ENCODE assay signal across 8 mouse cellular contexts in genomic region chr9:83805977-83806815, GRCm38 (mm10). TPM values are rescaled to one million over a fixed set of nuclear protein-coding genes. Genes with fewer than 3 reads are reported as not detected.
DNase-seq lines count a peak whose midpoint lies in the region; ATAC-seq and TF ChIP-seq lines count a peak whose summit lies in the region.

TSS of gene Elovl4 (minus strand) at chr9:83806277.

- no peaks in the 10 kb centered on the region for H3K36me3 ChIP-seq in forebrain, embryonic 11.5 days (ENCODE audit: control insufficient read depth, insufficient read depth, low read length)
- H3K36me3 ChIP-seq in heart, embryonic 13.5 days: no peaks in the 10 kb centered on the region
- H3K36me3 ChIP-seq in kidney, postnatal 0 days (ENCODE audit: insufficient read depth, low read length): no peaks in the 10 kb centered on the region
- no peaks in the 10 kb centered on the region for H3K36me3 ChIP-seq in midbrain, postnatal 0 days (ENCODE audit: insufficient read depth, low read length)
- H3K36me3 ChIP-seq in stomach, embryonic 14.5 days (ENCODE audit: control insufficient read depth, insufficient read depth, low read length): no peaks in the 10 kb centered on the region

- H3K4me3 ChIP-seq in forebrain, embryonic 11.5 days (ENCODE audit: low read depth, low read length): peak within 1 kb of the TSS; percentile 77
- H3K4me3 ChIP-seq in heart, embryonic 13.5 days: peak within 1 kb of the TSS; percentile 70
- H3K4me3 ChIP-seq in kidney, postnatal 0 days (replicated peaks; ENCODE audit: low read depth, low read length): peak within 1 kb of the TSS; percentile 57
- H3K4me3 ChIP-seq in midbrain, postnatal 0 days (ENCODE audit: low read depth, low read length): peak within 1 kb of the TSS; percentile 85
- H3K4me3 ChIP-seq in stomach, embryonic 14.5 days (ENCODE audit: low read depth, low read length): peak within 1 kb of the TSS; percentile 66

- peak within 1 kb of the TSS; percentile 80 for H3K27ac ChIP-seq in forebrain, embryonic 11.5 days (ENCODE audit: low read depth, low read length)
- H3K27ac ChIP-seq in heart, embryonic 13.5 days (replicated peaks): no peak within 1 kb of the TSS
- no peak within 1 kb of the TSS for H3K27ac ChIP-seq in kidney, postnatal 0 days
- peak within 1 kb of the TSS; percentile 92 for H3K27ac ChIP-seq in midbrain, postnatal 0 days (ENCODE audit: low read depth, low read length)
- peak within 1 kb of the TSS; percentile 21; the same call in 1 of the 2 replicates for H3K27ac ChIP-seq in stomach, embryonic 14.5 days (ENCODE audit: low read length)

- peak; percentile 76 for DNase-seq in CD4-positive helper T cell, adult 2 months (ENCODE audit: low read depth, low spot score)
- DNase-seq in brain, adult 2 months (ENCODE audit: low read depth, low spot score): peak; percentile 96
- peak; percentile 88 for DNase-seq in forebrain, embryonic 11.5 days (ENCODE audit: low spot score)
- DNase-seq in kidney, postnatal 0 days (ENCODE audit: low spot score): peak; percentile 69
- peak; percentile 34 for DNase-seq in liver
- peak; percentile 93 for DNase-seq in midbrain, postnatal 0 days (ENCODE audit: low spot score)

- peaks cover 3% of the 10 kb centered on the region; the same call in 1 of the 2 replicates for H3K4me1 ChIP-seq in forebrain, embryonic 11.5 days (replicated peaks; ENCODE audit: control insufficient read depth, insufficient read depth, low read length)
- H3K4me1 ChIP-seq in heart, embryonic 13.5 days: peaks cover 19% of the 10 kb centered on the region
- H3K4me1 ChIP-seq in kidney, postnatal 0 days (replicated peaks; ENCODE audit: insufficient read depth, low read length): peaks cover 7% of the 10 kb centered on the region; the same call in 1 of the 2 replicates
- H3K4me1 ChIP-seq in midbrain, postnatal 0 days (ENCODE audit: insufficient read depth, low read length): peaks cover 8% of the 10 kb centered on the region; the same call in 1 of the 2 replicates
- no peaks in the 10 kb centered on the region for H3K4me1 ChIP-seq in stomach, embryonic 14.5 days (ENCODE audit: control insufficient read depth, insufficient read depth, low read length)

- H3K9me3 ChIP-seq in forebrain, embryonic 11.5 days (ENCODE audit: control insufficient read depth, low read length): no peaks in the 10 kb centered on the region
- no peaks in the 10 kb centered on the region for H3K9me3 ChIP-seq in heart, embryonic 13.5 days
- H3K9me3 ChIP-seq in kidney, postnatal 0 days (replicated peaks; ENCODE audit: low read length): no peaks in the 10 kb centered on the region
- H3K9me3 ChIP-seq in midbrain, postnatal 0 days (ENCODE audit: low read length): no peaks in the 10 kb centered on the region
- no peaks in the 10 kb centered on the region for H3K9me3 ChIP-seq in stomach, embryonic 14.5 days (ENCODE audit: control insufficient read depth, low read depth, low read length)

- peaks cover 3% of the 10 kb centered on the region; the same call in 1 of the 2 replicates for H3K27me3 ChIP-seq in forebrain, embryonic 11.5 days (ENCODE audit: control insufficient read depth, insufficient read depth, low read length)
- peaks cover 46% of the 10 kb centered on the region for H3K27me3 ChIP-seq in heart, embryonic 13.5 days (replicated peaks)
- H3K27me3 ChIP-seq in kidney, postnatal 0 days (ENCODE audit: insufficient read depth, low read length): no peaks in the 10 kb centered on the region
- H3K27me3 ChIP-seq in midbrain, postnatal 0 days (ENCODE audit: insufficient read depth, low read length): no peaks in the 10 kb centered on the region
- no peaks in the 10 kb centered on the region for H3K27me3 ChIP-seq in stomach, embryonic 14.5 days (ENCODE audit: control insufficient read depth, insufficient read depth, low read length)

- ATAC-seq in forebrain, embryonic 11.5 days (replicated peaks; ENCODE audit: low FRiP score): peak; percentile 93
- ATAC-seq in heart, embryonic 13.5 days (ENCODE audit: extremely low read depth, insufficient number of reproducible peaks, low FRiP score, low TSS enrichment): peak; percentile 61; the same call in 1 of the 2 replicates
- ATAC-seq in kidney, postnatal 0 days (replicated peaks; ENCODE audit: low FRiP score, low read depth): peak; percentile 76
- peak; percentile 93 for ATAC-seq in midbrain, postnatal 0 days (ENCODE audit: low FRiP score)
- ATAC-seq in stomach, embryonic 14.5 days (ENCODE audit: insufficient number of reproducible peaks, insufficient read depth, low FRiP score, low read depth): peak; percentile 76

- peak within 1 kb of the TSS; percentile 90 for H3K4me2 ChIP-seq in forebrain, embryonic 11.5 days (ENCODE audit: low read depth, low read length, severe bottlenecking)
- H3K4me2 ChIP-seq in heart, embryonic 13.5 days: peak within 1 kb of the TSS; percentile 99
- H3K4me2 ChIP-seq in kidney, postnatal 0 days (ENCODE audit: low read length): peak within 1 kb of the TSS; percentile 99
- peak within 1 kb of the TSS; percentile 66 for H3K4me2 ChIP-seq in midbrain, postnatal 0 days (ENCODE audit: low read depth, low read length, poor library complexity, severe bottlenecking)
- H3K4me2 ChIP-seq in stomach, embryonic 14.5 days (replicated peaks; ENCODE audit: low read depth, low read length): peak within 1 kb of the TSS; percentile 99

- TF ChIP-seq CTCF in kidney, postnatal 0 days (IDR thresholded peaks at IDR 0.05; ENCODE audit: low read depth): no peak
- TF ChIP-seq CTCF in midbrain, postnatal 0 days (IDR thresholded peaks at IDR 0.05): no peak; the same call in 1 of the 2 replicates

- WGBS in forebrain, embryonic 11.5 days: 3% methylated on average over 64 of the region's 71 CpGs
- WGBS in heart, embryonic 13.5 days: 2% methylated on average over 56 of the region's 71 CpGs
- 1% methylated on average over 65 of the region's 71 CpGs for WGBS in kidney, postnatal 0 days
- 2% methylated on average over 58 of the region's 71 CpGs for WGBS in midbrain, postnatal 0 days
- WGBS in stomach, embryonic 14.5 days: 2% methylated on average over 55 of the region's 71 CpGs

- peak within 1 kb of the TSS; percentile 84 for H3K9ac ChIP-seq in forebrain, embryonic 11.5 days (ENCODE audit: low read length)
- H3K9ac ChIP-seq in heart, embryonic 13.5 days: peak within 1 kb of the TSS; percentile 76
- H3K9ac ChIP-seq in kidney, postnatal 0 days (ENCODE audit: low read depth, low read length): peak within 1 kb of the TSS; percentile 43
- H3K9ac ChIP-seq in midbrain, postnatal 0 days (replicated peaks; ENCODE audit: low read length, poor library complexity, severe bottlenecking): peak within 1 kb of the TSS; percentile 96
- H3K9ac ChIP-seq in stomach, embryonic 14.5 days (replicated peaks; ENCODE audit: low read depth, low read length): peak within 1 kb of the TSS; percentile 60

RNA-seq across cellular contexts. Expression of gene Elovl4, which starts in this region (rescaled TPM):
- polyA plus RNA-seq in forebrain, embryonic 11.5 days (2014; fragmentation: Nextera tagmentation; extraction: Ambion mirVana): 41.4 and 42.9 TPM in 2 replicates
- 2.9 and 3.6 TPM in 2 replicates for polyA plus RNA-seq in heart, embryonic 13.5 days (2015; fragmentation: Nextera tagmentation; extraction: Ambion mirVana)
- polyA plus RNA-seq in kidney, postnatal 0 days (2015; fragmentation: Nextera tagmentation; extraction: Ambion mirVana): 5.5 TPM in 2 replicates
- total RNA-seq in midbrain, postnatal 0 days (2014; rRNA removed): 86.0 and 104 TPM in 2 replicates
- polyA plus RNA-seq in midbrain, postnatal 0 days (2015; fragmentation: Nextera tagmentation; extraction: Ambion mirVana): 155 and 159 TPM in 2 replicates
- 10.4 and 11.6 TPM in 2 replicates for polyA plus RNA-seq in stomach, embryonic 14.5 days (2014; fragmentation: Nextera tagmentation; extraction: Ambion mirVana)

Comparison
In these comparisons a context has a peak if more than half of its experiments do, and no peak if none do; other contexts are left out.
1. DNase-seq: peak in every context shown above with its lines; median percentile 96 in brain, adult 2 months; 93 in midbrain, postnatal 0 days; 88 in forebrain, embryonic 11.5 days; 76 in CD4-positive helper T cell, adult 2 months; 69 in kidney, postnatal 0 days; 34 in liver.
2. H3K27ac ChIP-seq: peak in forebrain, embryonic 11.5 days (single experiment), midbrain, postnatal 0 days (single experiment) and stomach, embryonic 14.5 days (single experiment); none in heart, embryonic 13.5 days (single experiment) and kidney, postnatal 0 days (single experiment).
3. H3K9ac ChIP-seq: peak in every context shown above with its lines; median percentile 96 in midbrain, postnatal 0 days; 84 in forebrain, embryonic 11.5 days; 76 in heart, embryonic 13.5 days; 60 in stomach, embryonic 14.5 days; 43 in kidney, postnatal 0 days.
4. Peak in every context shown above with its lines, with median percentiles within 50 percentile points of each other: ATAC-seq, H3K4me2 ChIP-seq and H3K4me3 ChIP-seq.